Mouse (Mus musculus) small intestine, adult 2 months (tissue): Measurements from ENCODE around the gene Arl15.

Source experiments
- CTCF ChIP-seq: fragments of 200-500 bp; IDR thresholded peaks from 2 replicates; pipeline ENCODE4 v1.5.1; 2012; ENCODE audit warnings: low read depth, mild to moderate bottlenecking, control low read depth, inconsistent platforms, low read length, moderate library complexity, mixed read lengths; ENCODE audit not compliant: insufficient replicate concordance, insufficient read length; ENCODE audit errors: extremely low read depth
- POLR2A ChIP-seq: fragments of 200-500 bp; IDR thresholded peaks from 2 replicates; pipeline ENCODE4 v1.6.1; 2012; ENCODE audit warnings: low read depth, mild to moderate bottlenecking, control low read depth, inconsistent platforms, low read length, moderate library complexity

- no peak for TF ChIP-seq POLR2A
- TF ChIP-seq CTCF: no peak
Measured at GRCm38 (mm10) chr13:113879651-113880327, 85.5 kb downstream of the Arl15 start.
